Mouse (Mus musculus) ES-E14 (cell line): ENCODE data around the gene Gapt.

Experiments used
- CHD2 ChIP-seq: IDR thresholded peaks from 2 replicates; pipeline ENCODE4 v1.6.1; 2014; ENCODE audit warnings: mild to moderate bottlenecking, low read depth, low read length, inconsistent platforms
- HCFC1 ChIP-seq: IDR thresholded peaks from 2 replicates; pipeline ENCODE4 v1.6.1; 2012; ENCODE audit warnings: low read length, inconsistent platforms, borderline replicate concordance; ENCODE audit not compliant: insufficient read depth
- ZC3H11A ChIP-seq: IDR thresholded peaks from 2 replicates; pipeline ENCODE4 v1.6.1; 2012; ENCODE audit warnings: low read depth, mild to moderate bottlenecking, inconsistent platforms, low read length, borderline replicate concordance

DNA sequence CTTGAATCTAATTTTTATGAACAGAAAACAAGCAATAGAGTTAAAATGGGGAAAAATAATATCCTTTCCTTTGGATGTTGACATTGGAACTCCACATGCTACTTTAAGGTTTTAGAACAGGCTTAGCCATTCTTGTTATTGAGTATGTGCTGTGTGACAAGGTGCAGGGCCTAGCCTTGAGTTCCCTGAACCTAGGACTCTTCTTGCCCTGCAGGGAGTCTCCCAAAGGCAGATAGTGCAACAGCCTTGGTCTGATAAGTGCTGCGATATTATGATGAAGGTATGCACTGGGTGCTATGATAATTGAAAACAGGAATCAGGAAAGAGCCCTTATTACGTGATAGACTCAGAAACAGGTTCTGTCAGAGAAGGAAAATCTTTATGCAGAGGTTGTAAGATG is 44.9 kb upstream of the Gapt start:
- no peak for TF ChIP-seq HCFC1
- no peak for TF ChIP-seq CHD2
- no peak for TF ChIP-seq ZC3H11A
